Mouse (Mus musculus): ENCODE results near the gene Pdgfra.
A peak's percentile ranks its signal among the peaks of the same experiment; 100 is the strongest.

DNA sequence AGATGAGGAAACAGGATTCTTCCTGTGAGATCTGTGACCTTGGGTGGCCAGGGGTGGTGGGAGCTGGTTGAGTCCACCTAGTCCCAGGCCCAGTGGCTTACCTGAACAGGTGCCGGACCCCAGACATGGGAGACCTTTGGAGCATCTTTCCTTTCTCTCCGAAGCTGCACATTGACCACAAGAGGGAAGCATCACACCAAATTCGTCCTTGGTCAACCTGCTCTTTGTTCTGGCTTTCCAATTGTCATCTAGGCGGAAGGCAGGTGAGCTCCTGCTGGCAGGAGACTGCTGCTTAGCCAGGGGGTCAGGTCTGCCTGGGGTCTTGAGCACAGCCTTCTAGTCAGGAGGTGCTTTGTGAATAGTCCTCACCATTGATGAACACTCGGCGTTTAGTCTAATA lies 62.4 kb downstream of the Pdgfra start:
- TF ChIP-seq CTCF (IDR thresholded peaks at IDR 0.05; ENCODE audit: low read depth): peak; percentile 82
- no peak for TF ChIP-seq EP300 (optimal IDR thresholded peaks at IDR 0.05)
